Mouse (Mus musculus) neural tube, embryonic 15.5 days (tissue): ENCODE measurements around the gene Gapdh. TPM values are rescaled to one million over a fixed set of nuclear protein-coding genes. Genes with fewer than 3 reads are reported as not detected.

Experiments used
- ATAC-seq: fragments of 200-750 bp; cut with Nextera tagmentation; 2 replicates; pipeline ENCODE4 v1.8.0; 2017; ENCODE audit warnings: mild to moderate bottlenecking, moderate TSS enrichment, moderate library complexity; ENCODE audit not compliant: low FRiP score
- H3K27ac ChIP-seq: fragments of 300-500 bp; sonication (generic); replicated peaks from 2 replicates; pipeline ENCODE4 v1.5.1; 2015; ENCODE audit warnings: mild to moderate bottlenecking, inconsistent platforms
- H3K27me3 ChIP-seq: fragments of 300-500 bp; sonication (generic); replicated peaks from 2 replicates; pipeline ENCODE4 v1.6.1; 2015; ENCODE audit warnings: inconsistent platforms
- H3K36me3 ChIP-seq: fragments of 300-500 bp; sonication (generic); 2 replicates; pipeline ENCODE4 v1.6.1; 2015; ENCODE audit warnings: inconsistent platforms
- H3K4me1 ChIP-seq: fragments of 300-500 bp; sonication (generic); 2 replicates; pipeline ENCODE4 v1.6.1; 2015; ENCODE audit warnings: inconsistent platforms
- H3K4me2 ChIP-seq: fragments of 300-500 bp; sonication (generic); 2 replicates; pipeline ENCODE4 v1.6.1; 2015; ENCODE audit warnings: inconsistent platforms, mild to moderate bottlenecking, moderate library complexity
- H3K4me3 ChIP-seq: fragments of 300-500 bp; sonication (generic); replicated peaks from 2 replicates; pipeline ENCODE4 v1.5.1; 2015; ENCODE audit warnings: mild to moderate bottlenecking, inconsistent platforms
- H3K9ac ChIP-seq: fragments of 300-500 bp; sonication (generic); replicated peaks from 2 replicates; pipeline ENCODE4 v1.6.1; 2015; ENCODE audit warnings: mild to moderate bottlenecking, inconsistent platforms
- H3K9me3 ChIP-seq: fragments of 300-500 bp; sonication (generic); replicated peaks from 2 replicates; pipeline ENCODE4 v1.6.1; 2016; ENCODE audit warnings: inconsistent platforms
- WGBS: fragments of 180-500 bp; shearing (Covaris S2); methylation state at CpG from one replicate; pipeline ENCODE4 v1.1.7; 2015; ENCODE audit warnings: mixed read lengths; 5-methylcytosine and 5-hydroxymethylcytosine counted together
- polyA plus RNA-seq: library from polyadenylated mRNA; unstranded; fragments of >200 nt; fragmentation: Nextera tagmentation; extraction: Ambion mirVana; gene quantifications from 2 replicates; pipeline ENCODE4 v1.2.1, GENCODE M21; 2015

Gene Gapdh
- polyA plus RNA-seq, 1 experiment from 2014 or later: 1,563 TPM

DNA sequence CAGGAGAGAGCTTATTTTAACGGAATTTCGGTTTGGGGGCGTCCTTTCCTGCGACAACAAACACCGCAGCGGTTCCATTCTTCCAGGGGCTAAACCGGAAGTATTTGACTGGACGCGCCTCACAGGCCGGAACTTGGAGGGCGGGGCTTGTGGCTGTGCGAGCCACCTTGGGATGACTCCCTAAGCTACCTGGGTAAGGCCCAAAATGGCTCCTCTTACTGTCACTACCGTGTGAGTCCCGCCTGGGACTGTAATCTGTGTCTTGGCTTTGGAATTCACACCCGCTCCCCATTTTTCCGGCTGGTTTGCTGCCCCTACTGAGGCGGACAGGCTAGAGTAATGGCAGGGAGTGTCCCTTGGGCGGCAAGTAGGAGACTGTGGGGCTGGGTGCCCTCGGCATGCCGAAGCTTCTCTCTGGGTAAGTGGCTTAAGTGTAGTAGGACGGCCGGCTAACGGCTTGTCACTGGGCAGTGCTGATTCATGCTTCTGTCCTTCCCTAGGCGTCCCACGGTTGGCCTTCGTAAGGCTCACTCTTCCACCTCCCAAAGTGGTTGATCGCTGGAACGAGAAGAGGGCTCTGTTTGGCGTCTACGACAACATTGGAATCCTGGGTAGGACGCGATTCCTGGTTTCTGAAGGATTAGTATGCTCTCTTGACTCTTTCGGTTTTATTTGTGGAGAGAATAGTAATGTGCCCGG is 25.9 kb upstream of the Gapdh start:
- Histone ChIP-seq H3K27ac (peak overlapping the region; percentile 100), H3K36me3 (peaks cover 39% of the 10 kb centered on the region), H3K9me3 (no peaks in the 10 kb centered on the region), H3K9ac (peak overlapping the region; percentile 78), H3K4me3 (peak overlapping the region; percentile 74), H3K4me2 (peak overlapping the region; percentile 92), H3K4me1 (peaks cover 30% of the 10 kb centered on the region), H3K27me3 (no peaks in the 10 kb centered on the region)
- ATAC-seq: peak; percentile 96
- WGBS: under 1% methylated on average over 34 of the region's 34 CpGs

GRCm38 (mm10) chr6:125191332-125192015 is 25.2 kb upstream of the Gapdh start, which contains the start of the genes Ncapd2 and Mrpl51:
Gene Ncapd2 (minus strand): TSS chr6:125191701.
Gene Mrpl51 (plus strand): TSS chr6:125191801.
- Histone ChIP-seq H3K27ac (peak within 1 kb of the TSS; percentile 100), H3K9me3 (no peaks in the 10 kb centered on the region), H3K36me3 (peaks cover 43% of the 10 kb centered on the region), H3K4me2 (peak within 1 kb of the TSS; percentile 92), H3K9ac (peak within 1 kb of the TSS; percentile 78), H3K27me3 (no peaks in the 10 kb centered on the region), H3K4me3 (peak within 1 kb of the TSS; percentile 74), H3K4me1 (peaks cover 30% of the 10 kb centered on the region)
- WGBS: under 1% methylated on average over 54 of the region's 54 CpGs
- peak; percentile 98 for ATAC-seq

- Histone ChIP-seq H3K4me3 (peak overlapping the region; percentile 74), H3K4me1 (peaks cover 30% of the 10 kb centered on the region), H3K27ac (peak overlapping the region; percentile 100; the same call in 1 of the 2 replicates), H3K36me3 (peaks cover 50% of the 10 kb centered on the region), H3K4me2 (peak overlapping the region; percentile 92), H3K27me3 (no peaks in the 10 kb centered on the region), H3K9ac (peak overlapping the region; percentile 69), H3K9me3 (no peaks in the 10 kb centered on the region)
- ATAC-seq: no peak
Observed at GRCm38 (mm10) chr6:125190816-125191215, 24.5 kb upstream of the Gapdh start.

GRCm38 (mm10) chr6:125186203-125186602 is 19.9 kb upstream of the Gapdh start:
- H3K4me2 ChIP-seq: no peak overlapping the region
- H3K9ac ChIP-seq: no peak overlapping the region
- H3K4me1 ChIP-seq: peaks cover 11% of the 10 kb centered on the region
- H3K36me3 ChIP-seq: peaks cover 72% of the 10 kb centered on the region
- H3K4me3 ChIP-seq: no peak overlapping the region
- H3K27ac ChIP-seq: no peak overlapping the region
- no peaks in the 10 kb centered on the region for H3K27me3 ChIP-seq
- no peaks in the 10 kb centered on the region for H3K9me3 ChIP-seq
- no peak for ATAC-seq
- 93% methylated on average over 10 of the region's 10 CpGs for WGBS

GRCm38 (mm10) chr6:125182133-125182532 is 15.9 kb upstream of the Gapdh start:
- no peak overlapping the region for H3K27ac ChIP-seq
- no peak for ATAC-seq
- no peak overlapping the region for H3K9ac ChIP-seq
- H3K36me3 ChIP-seq: peaks cover 87% of the 10 kb centered on the region
- no peaks in the 10 kb centered on the region for H3K27me3 ChIP-seq
- 71% methylated on average over 5 of the region's 5 CpGs for WGBS
- H3K4me2 ChIP-seq: no peak overlapping the region
- no peaks in the 10 kb centered on the region for H3K4me1 ChIP-seq
- H3K4me3 ChIP-seq: no peak overlapping the region
- no peaks in the 10 kb centered on the region for H3K9me3 ChIP-seq

GRCm38 (mm10) chr6:125179601-125180000 is 13.3 kb upstream of the Gapdh start:
- H3K9ac ChIP-seq: no peak overlapping the region
- H3K9me3 ChIP-seq: no peaks in the 10 kb centered on the region
- ATAC-seq: no peak
- no peaks in the 10 kb centered on the region for H3K27me3 ChIP-seq
- no peak overlapping the region for H3K4me2 ChIP-seq
- peaks cover 89% of the 10 kb centered on the region for H3K36me3 ChIP-seq
- H3K4me1 ChIP-seq: no peaks in the 10 kb centered on the region
- H3K27ac ChIP-seq: no peak overlapping the region
- no peak overlapping the region for H3K4me3 ChIP-seq
- WGBS: 91% methylated on average over 7 of the region's 7 CpGs

DNA sequence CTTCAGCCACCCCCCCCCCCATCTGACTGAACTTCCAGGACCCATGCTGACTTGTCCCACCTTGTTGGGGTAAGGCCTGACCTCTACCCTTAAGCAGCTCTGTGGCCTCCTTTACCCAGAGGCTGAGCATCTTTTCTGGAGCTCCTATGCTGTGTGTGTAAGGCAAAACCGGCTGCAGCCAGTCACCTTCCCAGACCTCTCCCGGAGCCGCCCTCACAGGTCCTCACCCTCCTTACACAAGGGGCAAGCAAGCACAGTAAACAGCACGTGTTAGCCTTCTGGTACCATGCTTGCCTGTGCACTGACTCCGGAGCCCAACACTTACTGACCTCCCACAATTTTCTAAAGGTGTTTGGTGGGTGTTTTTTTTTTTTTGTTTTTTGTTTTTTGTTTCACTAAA is 9.2 kb upstream of the Gapdh start:
- no peak overlapping the region for H3K4me2 ChIP-seq
- H3K27me3 ChIP-seq: no peaks in the 10 kb centered on the region
- H3K9ac ChIP-seq: no peak overlapping the region
- no peak overlapping the region for H3K4me3 ChIP-seq
- no peaks in the 10 kb centered on the region for H3K9me3 ChIP-seq
- ATAC-seq: no peak
- no peaks in the 10 kb centered on the region for H3K4me1 ChIP-seq
- H3K27ac ChIP-seq: no peak overlapping the region
- H3K36me3 ChIP-seq: peaks cover 92% of the 10 kb centered on the region
- 93% methylated on average over 5 of the region's 5 CpGs for WGBS

GRCm38 (mm10) chr6:125173256-125173655 is 7.0 kb upstream of the Gapdh start:
- no peaks in the 10 kb centered on the region for H3K27me3 ChIP-seq
- H3K4me2 ChIP-seq: no peak overlapping the region
- H3K27ac ChIP-seq: no peak overlapping the region
- no peak for ATAC-seq
- no peaks in the 10 kb centered on the region for H3K9me3 ChIP-seq
- H3K9ac ChIP-seq: no peak overlapping the region
- H3K4me3 ChIP-seq: no peak overlapping the region
- 97% methylated on average over 7 of the region's 7 CpGs for WGBS
- no peaks in the 10 kb centered on the region for H3K4me1 ChIP-seq
- peaks cover 98% of the 10 kb centered on the region for H3K36me3 ChIP-seq

DNA sequence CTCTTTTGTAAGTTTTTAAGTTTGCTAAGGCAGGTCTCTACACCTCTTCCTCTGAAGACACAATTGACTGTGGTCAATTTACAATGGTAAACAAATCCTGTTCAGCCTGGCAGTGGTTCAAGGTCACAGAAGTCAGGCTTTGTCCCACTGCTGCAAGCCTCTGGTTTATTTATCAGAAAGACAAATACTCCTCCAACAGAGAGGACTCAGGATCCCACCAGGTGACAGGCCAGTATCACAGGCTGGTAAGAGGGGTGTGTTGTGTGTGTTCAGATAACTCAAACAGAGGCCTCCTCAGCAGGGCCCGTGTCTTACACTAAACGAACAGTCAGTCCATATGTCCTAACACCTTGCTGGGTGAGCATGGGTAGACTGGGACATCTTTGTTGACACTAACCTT is 6.2 kb upstream of the Gapdh start:
- no peak overlapping the region for H3K9ac ChIP-seq
- peaks cover 98% of the 10 kb centered on the region for H3K36me3 ChIP-seq
- no peak overlapping the region for H3K4me2 ChIP-seq
- H3K4me1 ChIP-seq: peaks cover under 1% of the 10 kb centered on the region
- 81% methylated on average over 2 of the region's 2 CpGs for WGBS
- no peak for ATAC-seq
- H3K27ac ChIP-seq: no peak overlapping the region
- no peaks in the 10 kb centered on the region for H3K27me3 ChIP-seq
- no peak overlapping the region for H3K4me3 ChIP-seq
- no peaks in the 10 kb centered on the region for H3K9me3 ChIP-seq

DNA sequence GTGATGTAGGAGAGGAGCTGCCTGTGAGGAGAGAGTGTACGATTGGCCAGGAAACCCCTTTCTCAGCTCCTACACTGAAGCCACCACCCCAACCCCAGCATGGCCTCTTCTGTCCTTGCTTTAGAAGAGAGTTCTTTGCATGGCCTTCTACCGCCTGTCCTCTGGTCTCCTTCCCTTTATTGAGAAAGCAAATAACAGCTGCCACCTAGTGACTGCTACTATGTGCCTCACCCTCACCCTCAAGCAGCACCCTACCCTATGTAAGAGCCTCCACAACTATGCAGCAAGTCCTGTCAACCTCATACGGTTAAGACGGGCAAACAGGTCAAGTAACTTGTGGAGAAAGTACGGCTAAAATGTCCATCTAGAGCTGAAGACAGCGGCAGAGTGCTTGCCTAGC is 3.9 kb upstream of the Gapdh start:
- no peaks in the 10 kb centered on the region for H3K9me3 ChIP-seq
- H3K27ac ChIP-seq: no peak overlapping the region
- peaks cover 18% of the 10 kb centered on the region for H3K4me1 ChIP-seq
- H3K4me3 ChIP-seq: no peak overlapping the region
- H3K9ac ChIP-seq: no peak overlapping the region
- peaks cover 75% of the 10 kb centered on the region for H3K36me3 ChIP-seq
- 87% methylated on average over 6 of the region's 6 CpGs for WGBS
- ATAC-seq: no peak
- H3K27me3 ChIP-seq: no peaks in the 10 kb centered on the region
- no peak overlapping the region for H3K4me2 ChIP-seq

DNA sequence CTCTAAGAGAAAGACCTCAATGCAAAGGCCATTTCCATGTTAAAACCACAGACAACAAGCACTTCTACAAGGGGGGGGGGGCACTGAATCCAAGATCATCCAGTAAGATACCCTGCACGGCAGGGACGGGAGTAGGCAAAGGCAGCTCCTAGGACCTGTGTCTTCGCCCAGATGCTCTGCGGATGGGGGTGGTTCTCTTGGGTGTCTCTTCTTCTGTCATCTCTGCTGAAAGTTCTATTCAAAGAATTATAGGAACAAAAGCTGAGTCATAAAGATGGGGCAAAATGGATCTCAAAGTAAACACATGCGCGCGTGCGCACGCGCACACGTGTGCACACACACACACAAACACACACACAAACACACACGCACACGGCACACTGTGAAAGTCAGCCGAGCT is 1.8 kb upstream of the Gapdh start:
- peaks cover 62% of the 10 kb centered on the region for H3K36me3 ChIP-seq
- H3K27me3 ChIP-seq: no peaks in the 10 kb centered on the region
- no peak overlapping the region for H3K27ac ChIP-seq
- no peak overlapping the region for H3K9ac ChIP-seq
- H3K4me3 ChIP-seq: no peak overlapping the region
- WGBS: 88% methylated on average over 14 of the region's 14 CpGs
- no peaks in the 10 kb centered on the region for H3K9me3 ChIP-seq
- no peak for ATAC-seq
- no peak overlapping the region for H3K4me2 ChIP-seq
- peaks cover 34% of the 10 kb centered on the region for H3K4me1 ChIP-seq
